Mouse (Mus musculus) frontal cortex, adult (tissue): ENCODE data around the gene Med14.

Experiments used
- ATAC-seq: cut with Nextera tagmentation; 2 replicates; pipeline ENCODE4 v1.9.2; 2017; ENCODE audit warnings: mild to moderate bottlenecking, moderate library complexity, mixed read lengths; ENCODE audit not compliant: low TSS enrichment

The Med14 gene

GRCm38 (mm10) chrX:12761626-12762333 lies at the start of gene Med14:
Gene Med14, minus strand, starts transcription at chrX:12762073.
- ATAC-seq: peak; percentile 85

- no peak for ATAC-seq
Observed at GRCm38 (mm10) chrX:12800559-12800958, 38.7 kb upstream of the Med14 start.

- no peak for ATAC-seq
Observed at GRCm38 (mm10) chrX:12794842-12795241, 33.0 kb upstream of the Med14 start.

- peak; percentile 85 for ATAC-seq
Observed at GRCm38 (mm10) chrX:12791674-12792340, 29.9 kb upstream of the Med14 start.

GRCm38 (mm10) chrX:12773236-12773635 lies 11.4 kb upstream of the Med14 start:
- no peak for ATAC-seq

- ATAC-seq: no peak
Observed at GRCm38 (mm10) chrX:12771561-12771960, 9.7 kb upstream of the Med14 start.

- no peak for ATAC-seq
Observed at GRCm38 (mm10) chrX:12768571-12768970, 6.7 kb upstream of the Med14 start.

GRCm38 (mm10) chrX:12766846-12767564 lies 5.1 kb upstream of the Med14 start:
- ATAC-seq: no peak

- no peak for ATAC-seq
Observed at GRCm38 (mm10) chrX:12763127-12763834, 1.4 kb upstream of the Med14 start.

GRCm38 (mm10) chrX:12762334-12763126 lies 657 bp upstream of the Med14 start:
- peak; percentile 53 for ATAC-seq

- ATAC-seq: peak; percentile 46
Observed at GRCm38 (mm10) chrX:12761259-12761625, 631 bp downstream of the Med14 start.

- no peak for ATAC-seq
Observed at GRCm38 (mm10) chrX:12760501-12760900, 1.4 kb downstream of the Med14 start.

- no peak for ATAC-seq
Observed at GRCm38 (mm10) chrX:12759625-12760024, 2.2 kb downstream of the Med14 start.

GRCm38 (mm10) chrX:12747886-12748285 lies 14.0 kb downstream of the Med14 start:
- no peak for ATAC-seq

- ATAC-seq: no peak
Observed at GRCm38 (mm10) chrX:12746729-12747128, 15.1 kb downstream of the Med14 start.

GRCm38 (mm10) chrX:12740396-12740795 lies 21.5 kb downstream of the Med14 start:
- ATAC-seq: no peak

GRCm38 (mm10) chrX:12716036-12716435 lies 45.8 kb downstream of the Med14 start:
- no peak for ATAC-seq

- no peak for ATAC-seq
Observed at GRCm38 (mm10) chrX:12713796-12714195, 48.1 kb downstream of the Med14 start.

- ATAC-seq: no peak
Observed at GRCm38 (mm10) chrX:12686910-12687309, 75.0 kb downstream of the Med14 start.

- no peak for ATAC-seq
Observed at GRCm38 (mm10) chrX:12686071-12686470, 75.8 kb downstream of the Med14 start.

- no peak for ATAC-seq
Observed at GRCm38 (mm10) chrX:12677396-12677795, 84.5 kb downstream of the Med14 start.
